Mouse (Mus musculus) bone marrow, adult 2 months (tissue): ENCODE measurements around the gene Cfap69. TPM values are rescaled to one million over a fixed set of nuclear protein-coding genes. Genes with fewer than 3 reads are reported as not detected.

Source experiments
- H3K27ac ChIP-seq: fragments of 200-500 bp; 2 replicates; pipeline ENCODE4 v1.5.1; 2012; ENCODE audit warnings: low read depth, mild to moderate bottlenecking, control low read depth, inconsistent platforms, low read length; ENCODE audit not compliant: control insufficient read depth, poor library complexity, insufficient read depth
- H3K4me1 ChIP-seq: fragments of 200-500 bp; 2 replicates; pipeline ENCODE4 v1.6.1; 2011; ENCODE audit warnings: low read length; ENCODE audit not compliant: control insufficient read depth, insufficient read depth
- H3K4me3 ChIP-seq: fragments of 200-500 bp; replicated peaks from 2 replicates; pipeline ENCODE3; 2011; ENCODE audit warnings: mild to moderate bottlenecking, low read depth, low read length, control low read depth; ENCODE audit not compliant: control insufficient read depth
- CTCF ChIP-seq: fragments of 200-500 bp; IDR thresholded peaks from 2 replicates; pipeline ENCODE4 v1.5.1; 2011; ENCODE audit warnings: low read length, control low read depth; ENCODE audit not compliant: control insufficient read depth, insufficient read depth
- POLR2A ChIP-seq: fragments of 200-500 bp; IDR thresholded peaks from 2 replicates; pipeline ENCODE4 v1.6.1; 2011; ENCODE audit warnings: low read depth, mild to moderate bottlenecking, control low read depth, low read length, borderline replicate concordance; ENCODE audit not compliant: control insufficient read depth
- WGBS: fragments of 180-500 bp; shearing (Covaris S2); methylation state at CpG from one replicate; pipeline ENCODE4 v1.1.7; 2018; 5-methylcytosine and 5-hydroxymethylcytosine counted together
- polyA plus RNA-seq: library from polyadenylated mRNA; stranded (reverse); fragments of >200 nt; gene quantifications from 2 replicates; pipeline ENCODE4 v1.2.4, GENCODE M21; 2011; ENCODE audit warnings: low replicate concordance; ENCODE audit not compliant: missing spikeins, insufficient read depth, insufficient read length

Gene Cfap69
- polyA plus RNA-seq, result not detected in 2 replicates

GRCm38 (mm10) chr5:5663655-5664370 is at the start of gene Cfap69:
TSS of gene Cfap69 (minus strand) at chr5:5664239.
- Histone ChIP-seq H3K4me1 (no peaks in the 10 kb centered on the region; the same call in 1 of the 2 replicates), H3K4me3 (peak within 1 kb of the TSS; percentile 18), H3K27ac (no peak within 1 kb of the TSS)
- WGBS, result 1% methylated on average over 48 of the region's 48 CpGs
- no peak for TF ChIP-seq CTCF
- no peak for TF ChIP-seq POLR2A

- TF ChIP-seq CTCF (no peak), POLR2A (no peak)
- WGBS, result 83% methylated on average over 4 of the region's 4 CpGs
- Histone ChIP-seq H3K27ac (no peak overlapping the region), H3K4me3 (no peak overlapping the region), H3K4me1 (no peaks in the 10 kb centered on the region)
Measured at GRCm38 (mm10) chr5:5711032-5711431, 47.0 kb upstream of the Cfap69 start.

- Histone ChIP-seq H3K4me3 (no peak overlapping the region), H3K27ac (no peak overlapping the region), H3K4me1 (no peaks in the 10 kb centered on the region)
- 65% methylated on average over 13 of the region's 13 CpGs for WGBS
- no peak for TF ChIP-seq POLR2A
- TF ChIP-seq CTCF, result no peak
Measured at GRCm38 (mm10) chr5:5707341-5708278, 43.6 kb upstream of the Cfap69 start.

- TF ChIP-seq POLR2A (no peak), CTCF (no peak)
- no peak overlapping the region for H3K27ac ChIP-seq
- WGBS, result 40% methylated on average over 2 of the region's 2 CpGs
- no peak overlapping the region for H3K4me3 ChIP-seq
- H3K4me1 ChIP-seq, result no peaks in the 10 kb centered on the region
Measured at GRCm38 (mm10) chr5:5705019-5705418, 41.0 kb upstream of the Cfap69 start.

GRCm38 (mm10) chr5:5700386-5700785 is 36.3 kb upstream of the Cfap69 start:
- 60% methylated on average over 2 of the region's 2 CpGs for WGBS

GRCm38 (mm10) chr5:5698830-5699229 is 34.8 kb upstream of the Cfap69 start:
- H3K27ac ChIP-seq, result no peak overlapping the region
- 58% methylated on average over 3 of the region's 3 CpGs for WGBS
- H3K4me3 ChIP-seq, result no peak overlapping the region
- TF ChIP-seq POLR2A (no peak), CTCF (no peak)
- H3K4me1 ChIP-seq, result no peaks in the 10 kb centered on the region

More at GRCm38 (mm10) chr5:5700386-5700785, 36.3 kb upstream of the Cfap69 start:
- no peak overlapping the region for H3K4me3 ChIP-seq
- TF ChIP-seq POLR2A (no peak), CTCF (no peak)
- no peak overlapping the region for H3K27ac ChIP-seq
- no peaks in the 10 kb centered on the region for H3K4me1 ChIP-seq

- TF ChIP-seq CTCF, result no peak
- no peak for TF ChIP-seq POLR2A
- no peak overlapping the region for H3K4me3 ChIP-seq
- H3K27ac ChIP-seq, result no peak overlapping the region
- H3K4me1 ChIP-seq, result no peaks in the 10 kb centered on the region
- 90% methylated on average over 5 of the region's 5 CpGs for WGBS
Measured at GRCm38 (mm10) chr5:5695401-5695942, 31.4 kb upstream of the Cfap69 start.

GRCm38 (mm10) chr5:5693956-5694653 is 30.1 kb upstream of the Cfap69 start, which contains the start of gene Steap2:
TSS of gene Steap2 (minus strand) at chr5:5694578.
- no peak within 1 kb of the TSS for H3K27ac ChIP-seq
- no peak within 1 kb of the TSS for H3K4me3 ChIP-seq

More at GRCm38 (mm10) chr5:5693956-5694653, 30.1 kb upstream of the Cfap69 start, which contains the start of gene Steap2:
- WGBS, result 3% methylated on average over 54 of the region's 66 CpGs
- TF ChIP-seq CTCF (no peak), POLR2A (no peak)
- H3K4me1 ChIP-seq, result no peaks in the 10 kb centered on the region
